Mouse (Mus musculus): ENCODE measurements around the gene Macf1.

DNA sequence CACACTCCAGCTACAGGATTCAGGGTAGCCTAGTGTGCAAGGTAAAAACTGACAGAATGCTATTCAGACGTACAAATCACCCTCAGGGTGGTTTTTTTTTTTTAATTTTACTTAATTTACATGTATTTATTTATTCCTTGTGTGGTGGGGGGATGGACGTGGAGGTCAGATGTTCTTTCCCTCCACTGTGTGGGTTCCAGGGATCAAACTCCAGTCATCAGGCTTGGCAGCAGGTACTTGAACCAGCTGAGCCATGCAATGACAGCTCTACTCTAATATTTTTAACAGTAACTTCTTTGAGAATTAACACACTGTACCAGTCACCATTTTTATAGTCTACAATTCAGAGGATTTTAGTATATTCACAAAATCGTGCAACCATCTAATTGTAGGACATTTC is 94.7 kb downstream of the Macf1 start:
- TF ChIP-seq POLR2A (IDR thresholded peaks at IDR 0.05; ENCODE audit: low read depth, low read length), result no peak
- no peak for TF ChIP-seq CTCF (IDR thresholded peaks at IDR 0.05; ENCODE audit: extremely low read depth, insufficient read length, insufficient replicate concordance, low read depth, low read length)
